Comparison of ENCODE assay signal across 7 mouse cellular contexts in genomic region chrX:11494246-11494630, GRCm38 (mm10).
DNase-seq lines count a peak whose midpoint lies in the region; ATAC-seq lines count a peak whose summit lies in the region.

No protein-coding gene starts in this region.

- peak overlapping the region; percentile 82 for H3K27ac ChIP-seq in heart, embryonic 12.5 days (ENCODE audit: poor library complexity, severe bottlenecking)
- peak overlapping the region; percentile 83 for H3K27ac ChIP-seq in midbrain, embryonic 10.5 days (replicated peaks)

- H3K4me2 ChIP-seq in heart, embryonic 12.5 days = peak overlapping the region; percentile 64

- no peaks in the 10 kb centered on the region for H3K9me3 ChIP-seq in heart, embryonic 12.5 days (replicated peaks)
- no peaks in the 10 kb centered on the region for H3K9me3 ChIP-seq in midbrain, embryonic 10.5 days (replicated peaks)

- no peaks in the 10 kb centered on the region for H3K36me3 ChIP-seq in heart, embryonic 12.5 days
- no peaks in the 10 kb centered on the region for H3K36me3 ChIP-seq in midbrain, embryonic 10.5 days

- no peak for ATAC-seq in heart, embryonic 12.5 days (ENCODE audit: insufficient number of reproducible peaks, low FRiP score)

- peak; percentile 18 to 27 for DNase-seq in right cerebral cortex, adult 2 months (ENCODE audit: low spot score in 2 of 2)
- no peak for DNase-seq in right cerebral cortex, postnatal 25 days
- DNase-seq in kidney, postnatal 25 days = peak; percentile 35 to 44
- no peak for DNase-seq in midbrain, embryonic 10.5 days (ENCODE audit: low spot score)
- DNase-seq in T-cell, adult 2 months (ENCODE audit: low spot score) = no peak
- no peak for DNase-seq in adrenal gland, adult 8-10 months

- peaks cover 8% of the 10 kb centered on the region; the same call in 1 of the 2 replicates for H3K27me3 ChIP-seq in heart, embryonic 12.5 days (replicated peaks)
- H3K27me3 ChIP-seq in midbrain, embryonic 10.5 days (ENCODE audit: low read depth, poor library complexity, severe bottlenecking) = peaks cover 93% of the 10 kb centered on the region

- H3K4me3 ChIP-seq in heart, embryonic 12.5 days = peak overlapping the region; percentile 21; the same call in 1 of the 2 replicates
- H3K4me3 ChIP-seq in midbrain, embryonic 10.5 days = no peak overlapping the region

- H3K4me1 ChIP-seq in heart, embryonic 12.5 days (replicated peaks) = peaks cover 18% of the 10 kb centered on the region
- peaks cover 53% of the 10 kb centered on the region for H3K4me1 ChIP-seq in midbrain, embryonic 10.5 days

- 26% methylated on average over 12 of the region's 12 CpGs for WGBS in heart, embryonic 12.5 days
- 29% methylated on average over 12 of the region's 12 CpGs for WGBS in midbrain, embryonic 10.5 days

- H3K9ac ChIP-seq in heart, embryonic 12.5 days = peak overlapping the region; percentile 41; the same call in 1 of the 2 replicates

Comparison
In these comparisons a context has a peak if more than half of its experiments do, and no peak if none do; other contexts are left out.
1. DNase-seq: peak in right cerebral cortex, adult 2 months (2 of 2) and kidney, postnatal 25 days (2 of 2); none in right cerebral cortex, postnatal 25 days (single experiment), midbrain, embryonic 10.5 days (single experiment), T-cell, adult 2 months (single experiment) and adrenal gland, adult 8-10 months (single experiment).